Mouse (Mus musculus) kidney, embryonic 14.5 days (tissue): ENCODE data around the gene Lpar6. TPM values are rescaled to one million over a fixed set of nuclear protein-coding genes. Genes with fewer than 3 reads are reported as not detected.

Experiments
- ATAC-seq: fragments of 200-750 bp; cut with Nextera tagmentation; 2 replicates; pipeline ENCODE4 v1.8.0; 2017; ENCODE audit warnings: moderate number of reproducible peaks, mild to moderate bottlenecking, moderate TSS enrichment, moderate library complexity; ENCODE audit not compliant: low FRiP score, low TSS enrichment
- H3K27ac ChIP-seq: fragments of 300-500 bp; sonication (generic); 2 replicates; pipeline ENCODE4 v1.5.1; 2014; ENCODE audit warnings: low read depth, mild to moderate bottlenecking, low read length, moderate library complexity, mixed read lengths
- H3K27me3 ChIP-seq: fragments of 300-500 bp; sonication (generic); 2 replicates; pipeline ENCODE4 v1.6.1; 2014; ENCODE audit warnings: mild to moderate bottlenecking, low read length; ENCODE audit not compliant: control insufficient read depth, insufficient read depth
- H3K36me3 ChIP-seq: fragments of 300-500 bp; sonication (generic); 2 replicates; pipeline ENCODE4 v1.6.1; 2014; ENCODE audit warnings: low read length, mixed read lengths; ENCODE audit not compliant: control insufficient read depth, insufficient read depth
- H3K4me1 ChIP-seq: fragments of 300-500 bp; sonication (generic); 2 replicates; pipeline ENCODE4 v1.6.1; 2014; ENCODE audit warnings: low read length, mixed read lengths; ENCODE audit not compliant: control insufficient read depth, insufficient read depth
- H3K4me2 ChIP-seq: fragments of 300-500 bp; sonication (generic); replicated peaks from 2 replicates; pipeline ENCODE4 v1.6.1; 2014; ENCODE audit warnings: low read depth, mild to moderate bottlenecking, low read length
- H3K4me3 ChIP-seq: fragments of 300-500 bp; sonication (generic); 2 replicates; pipeline ENCODE4 v1.5.1; 2014; ENCODE audit warnings: mild to moderate bottlenecking, low read length
- H3K9ac ChIP-seq: fragments of 300-500 bp; sonication (generic); 2 replicates; pipeline ENCODE4 v1.6.1; 2014; ENCODE audit warnings: low read depth, mild to moderate bottlenecking, low read length, moderate library complexity
- H3K9me3 ChIP-seq: fragments of 300-500 bp; sonication (generic); 2 replicates; pipeline ENCODE4 v1.6.1; 2016; ENCODE audit warnings: low read length; ENCODE audit not compliant: control insufficient read depth
- WGBS: fragments of 180-500 bp; shearing (Covaris S2); extraction: QIAGEN DNeasy Blood & Tissue Kit; methylation state at CpG from one replicate; pipeline ENCODE4 v1.1.7; 2014; 5-methylcytosine and 5-hydroxymethylcytosine counted together
- polyA plus RNA-seq: library from polyadenylated mRNA; unstranded; fragments of >200 nt; fragmentation: Nextera tagmentation; extraction: Ambion mirVana; gene quantifications from 2 replicates; pipeline ENCODE4 v1.2.1, GENCODE M21; 2014

Gene Lpar6
- polyA plus RNA-seq, 1 experiment from 2014 or later: 15.5 TPM

DNA sequence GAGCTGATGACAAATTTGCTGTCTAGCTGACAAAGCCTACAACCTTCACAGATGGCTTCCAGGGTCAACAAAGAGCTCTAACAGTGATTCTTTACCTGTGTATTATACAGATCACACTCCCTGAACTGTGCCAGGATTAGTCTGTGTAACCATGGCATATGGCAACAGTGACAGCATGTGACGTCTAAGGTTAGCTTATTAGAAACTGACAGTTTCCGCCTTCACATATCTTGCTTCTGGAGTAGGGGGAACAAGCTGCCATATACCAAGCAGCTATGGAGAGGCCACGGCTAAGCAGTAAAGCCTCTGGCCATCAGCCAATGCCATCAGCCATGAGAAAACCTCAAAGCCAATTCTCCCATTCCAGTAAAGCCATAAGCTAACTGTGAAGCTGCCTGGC lies 11.3 kb upstream of the Lpar6 start:
- Histone ChIP-seq H3K36me3 (no peaks in the 10 kb centered on the region), H3K9ac (no peak overlapping the region), H3K9me3 (no peaks in the 10 kb centered on the region), H3K4me1 (no peaks in the 10 kb centered on the region), H3K27ac (no peak overlapping the region), H3K27me3 (no peaks in the 10 kb centered on the region), H3K4me2 (no peak overlapping the region), H3K4me3 (no peak overlapping the region)
- 86% methylated on average over 3 of the region's 3 CpGs for WGBS
- no peak for ATAC-seq

DNA sequence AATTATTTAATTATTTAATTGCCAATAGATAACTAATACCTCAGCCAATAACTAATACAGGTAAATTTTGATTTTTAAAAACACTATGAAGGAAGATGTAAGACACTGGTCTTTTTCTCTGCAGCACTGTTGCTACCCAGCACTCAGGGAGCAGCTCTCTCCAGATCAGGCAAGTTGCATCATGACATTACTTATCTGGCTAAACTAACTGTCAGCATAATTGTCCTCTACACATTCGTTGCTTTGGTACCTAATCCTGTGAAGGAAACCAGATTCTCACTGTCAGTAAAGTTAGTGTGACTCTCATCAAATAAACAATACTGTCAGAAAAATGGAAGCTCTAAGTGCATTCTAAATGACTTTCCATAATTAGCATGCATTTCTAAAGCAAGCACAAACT lies 10.8 kb upstream of the Lpar6 start:
- Histone ChIP-seq H3K4me1 (no peaks in the 10 kb centered on the region), H3K27me3 (no peaks in the 10 kb centered on the region), H3K9me3 (no peaks in the 10 kb centered on the region), H3K4me3 (no peak overlapping the region), H3K4me2 (no peak overlapping the region), H3K27ac (no peak overlapping the region), H3K36me3 (no peaks in the 10 kb centered on the region), H3K9ac (no peak overlapping the region)
- WGBS: 33% methylated on average over 1 of the region's 1 CpGs
- ATAC-seq: no peak

GRCm38 (mm10) chr14:73231286-73231982 lies 6.3 kb upstream of the Lpar6 start:
- WGBS: 35% methylated on average over 5 of the region's 5 CpGs
- Histone ChIP-seq H3K9ac (no peak overlapping the region), H3K4me2 (no peak overlapping the region), H3K9me3 (no peaks in the 10 kb centered on the region), H3K4me3 (no peak overlapping the region), H3K4me1 (peaks cover 13% of the 10 kb centered on the region), H3K27me3 (no peaks in the 10 kb centered on the region), H3K36me3 (no peaks in the 10 kb centered on the region), H3K27ac (no peak overlapping the region; the same call in 1 of the 2 replicates)
- ATAC-seq: no peak

GRCm38 (mm10) chr14:73234468-73235031 lies 3.1 kb upstream of the Lpar6 start:
- no peak for ATAC-seq
- Histone ChIP-seq H3K36me3 (no peaks in the 10 kb centered on the region), H3K4me2 (no peak overlapping the region), H3K27ac (peak overlapping the region; percentile 69), H3K9ac (no peak overlapping the region), H3K9me3 (no peaks in the 10 kb centered on the region), H3K4me1 (peaks cover 13% of the 10 kb centered on the region), H3K4me3 (no peak overlapping the region), H3K27me3 (no peaks in the 10 kb centered on the region)
- WGBS: 26% methylated on average over 2 of the region's 2 CpGs

DNA sequence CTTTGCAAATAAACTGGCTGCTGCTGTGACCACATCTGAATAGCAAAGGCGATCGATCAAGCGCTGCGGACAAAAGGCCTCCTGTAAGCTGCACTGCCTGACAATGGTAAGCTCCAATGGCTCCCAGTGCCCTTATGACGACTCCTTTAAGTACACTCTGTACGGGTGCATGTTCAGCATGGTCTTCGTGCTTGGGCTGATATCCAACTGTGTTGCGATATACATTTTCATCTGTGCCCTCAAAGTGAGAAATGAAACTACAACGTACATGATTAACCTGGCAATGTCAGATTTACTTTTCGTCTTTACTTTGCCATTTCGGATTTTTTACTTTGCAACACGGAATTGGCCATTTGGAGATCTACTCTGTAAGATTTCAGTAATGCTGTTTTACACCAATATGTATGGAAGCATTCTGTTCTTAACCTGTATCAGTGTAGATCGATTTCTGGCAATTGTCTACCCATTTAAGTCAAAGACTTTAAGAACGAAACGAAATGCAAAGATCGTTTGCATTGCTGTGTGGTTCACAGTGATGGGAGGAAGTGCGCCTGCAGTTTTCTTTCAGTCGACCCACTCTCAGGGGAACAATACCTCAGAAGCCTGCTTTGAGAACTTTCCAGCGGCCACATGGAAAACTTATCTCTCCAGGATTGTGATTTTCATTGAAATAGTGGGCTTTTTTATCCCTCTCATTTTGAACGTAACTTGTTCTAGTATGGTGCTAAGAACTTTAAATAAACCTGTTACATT lies 979 bp downstream of the Lpar6 start:
- H3K27me3 ChIP-seq: no peaks in the 10 kb centered on the region
- H3K4me3 ChIP-seq: peak overlapping the region; percentile 55
- H3K4me1 ChIP-seq: peaks cover 13% of the 10 kb centered on the region
- H3K36me3 ChIP-seq: peaks cover 7% of the 10 kb centered on the region; the same call in 1 of the 2 replicates
- H3K4me2 ChIP-seq: peak overlapping the region; percentile 47
- H3K9me3 ChIP-seq: no peaks in the 10 kb centered on the region
- ATAC-seq: peak; percentile 89
- WGBS: under 1% methylated on average over 20 of the region's 20 CpGs
- peak overlapping the region; percentile 86 for H3K27ac ChIP-seq
- H3K9ac ChIP-seq: peak overlapping the region; percentile 65

DNA sequence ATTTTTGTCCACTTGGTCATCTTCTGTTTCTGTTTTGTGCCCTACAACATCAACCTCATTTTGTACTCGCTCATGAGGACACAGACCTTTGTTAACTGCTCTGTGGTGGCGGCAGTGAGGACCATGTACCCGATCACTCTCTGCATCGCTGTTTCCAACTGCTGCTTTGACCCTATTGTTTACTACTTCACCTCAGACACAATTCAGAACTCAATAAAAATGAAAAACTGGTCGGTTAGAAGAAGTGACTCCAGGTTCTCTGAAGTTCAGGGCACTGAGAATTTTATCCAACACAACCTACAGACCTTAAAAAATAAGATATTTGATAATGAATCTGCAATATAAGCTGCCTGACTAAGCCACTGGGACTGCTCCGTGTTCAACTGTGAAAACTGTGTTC lies 1.6 kb downstream of the Lpar6 start:
- Histone ChIP-seq H3K4me1 (peaks cover 11% of the 10 kb centered on the region), H3K4me3 (peak overlapping the region; percentile 55), H3K9ac (peak overlapping the region; percentile 65), H3K27ac (peak overlapping the region; percentile 86), H3K4me2 (peak overlapping the region; percentile 47), H3K9me3 (no peaks in the 10 kb centered on the region), H3K36me3 (peaks cover 7% of the 10 kb centered on the region; the same call in 1 of the 2 replicates), H3K27me3 (no peaks in the 10 kb centered on the region)
- ATAC-seq: peak; percentile 76; the same call in 1 of the 2 replicates
- 0% methylated on average over 6 of the region's 6 CpGs for WGBS

DNA sequence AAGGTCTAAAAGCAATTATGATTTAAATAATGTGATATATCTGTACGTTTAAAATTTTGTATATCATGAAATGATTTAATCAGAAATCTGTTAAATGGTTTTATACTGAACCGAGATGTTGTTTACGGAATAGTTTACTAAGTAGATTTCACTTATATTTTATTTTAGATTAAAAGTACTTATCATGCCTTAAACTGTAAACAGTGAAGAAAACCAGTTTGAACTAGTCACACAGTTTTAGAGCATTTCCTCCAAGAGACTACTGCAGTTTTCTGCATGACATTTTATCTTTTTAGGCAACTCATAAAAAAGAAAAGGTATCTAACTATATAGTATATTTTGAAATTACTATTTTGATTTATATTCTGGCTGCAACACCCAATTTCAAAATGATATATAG lies 2.2 kb downstream of the Lpar6 start:
- no peak overlapping the region for H3K27ac ChIP-seq
- no peaks in the 10 kb centered on the region for H3K27me3 ChIP-seq
- peaks cover 6% of the 10 kb centered on the region for H3K4me1 ChIP-seq
- H3K4me2 ChIP-seq: peak overlapping the region; percentile 36
- H3K9ac ChIP-seq: 0 out of 2 replicates have a peak overlapping the region, but pooled peaks have one; percentile 65
- peaks cover 7% of the 10 kb centered on the region; the same call in 1 of the 2 replicates for H3K36me3 ChIP-seq
- 46% methylated on average over 3 of the region's 3 CpGs for WGBS
- peak overlapping the region; percentile 55 for H3K4me3 ChIP-seq
- H3K9me3 ChIP-seq: no peaks in the 10 kb centered on the region
- ATAC-seq: no peak

DNA sequence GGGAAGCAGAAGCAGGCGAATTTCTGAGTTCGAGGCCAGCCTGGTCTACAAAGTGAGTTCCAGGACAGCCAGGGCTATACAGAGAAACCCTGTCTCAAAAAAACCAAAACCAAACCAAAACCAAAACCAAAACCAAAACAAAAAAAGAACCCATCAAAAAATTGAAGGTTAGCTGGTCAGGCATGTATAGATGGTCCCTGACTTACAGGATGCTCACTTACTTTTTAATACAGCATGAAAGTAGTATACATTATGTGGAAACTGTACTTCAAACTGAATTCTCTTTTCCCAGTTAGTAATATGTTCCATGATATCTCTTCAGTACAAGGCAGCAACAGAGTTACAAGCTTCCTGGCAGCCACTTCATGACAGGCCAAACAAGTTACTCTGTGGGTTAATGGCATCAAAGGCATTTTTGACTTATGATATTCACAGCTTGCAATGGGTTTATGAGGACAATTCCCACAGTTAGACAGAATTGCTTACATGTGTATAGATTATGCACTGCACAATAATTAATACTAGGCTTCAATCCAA lies 6.4 kb downstream of the Lpar6 start:
- ATAC-seq: no peak
- H3K9ac ChIP-seq: no peak overlapping the region
- 96% methylated on average over 2 of the region's 2 CpGs for WGBS
- H3K4me1 ChIP-seq: no peaks in the 10 kb centered on the region
- no peak overlapping the region for H3K4me3 ChIP-seq
- no peaks in the 10 kb centered on the region for H3K9me3 ChIP-seq
- H3K27ac ChIP-seq: no peak overlapping the region
- peaks cover 7% of the 10 kb centered on the region; the same call in 1 of the 2 replicates for H3K36me3 ChIP-seq
- no peaks in the 10 kb centered on the region for H3K27me3 ChIP-seq
- H3K4me2 ChIP-seq: no peak overlapping the region
